ENCODE assay signal across 10 mouse cellular contexts in genomic region chr6:52638471-52639185, GRCm38 (mm10). TPM values are rescaled to one million over a fixed set of nuclear protein-coding genes. Genes with fewer than 3 reads are reported as not detected.
A peak's percentile ranks its signal among the peaks of the same experiment; 100 is the strongest.
DNase-seq lines count a peak whose midpoint lies in the region; ATAC-seq and TF ChIP-seq lines count a peak whose summit lies in the region.
"Had no signal": no experiment of that assay in that cellular context is flagged by ENCODE, and none has a peak within 500 bp of the region (broad histone marks: within the 10 kb centered on the region; RNA-seq: fewer than 3 reads in every experiment).

No protein-coding gene starts in this region.

- peaks cover 26% of the 10 kb centered on the region for H3K4me1 ChIP-seq in forebrain, embryonic 10.5 days
- H3K4me1 ChIP-seq in forebrain, embryonic 11.5 days (replicated peaks; ENCODE audit: control insufficient read depth, insufficient read depth, low read length): 0 out of 2 replicates have a peak, but pooled peaks cover 2% of the 10 kb centered on the region
- H3K4me1 ChIP-seq in lung, embryonic 14.5 days (ENCODE audit: insufficient read depth): no peaks in the 10 kb centered on the region; the same call in 1 of the 2 replicates
- H3K4me1 ChIP-seq in intestine, embryonic 16.5 days (ENCODE audit: control insufficient read depth, insufficient read depth, low read length): peaks cover 2% of the 10 kb centered on the region; the same call in 1 of the 2 replicates
- peaks cover 35% of the 10 kb centered on the region for H3K4me1 ChIP-seq in neural tube, embryonic 13.5 days (replicated peaks)

- H3K27ac ChIP-seq in forebrain, embryonic 10.5 days: no peak overlapping the region
- H3K27ac ChIP-seq in forebrain, embryonic 11.5 days (ENCODE audit: low read depth, low read length): no peak overlapping the region
- no peak overlapping the region for H3K27ac ChIP-seq in lung, embryonic 14.5 days (ENCODE audit: low read depth)
- H3K27ac ChIP-seq in intestine, embryonic 16.5 days (ENCODE audit: low read length): no peak overlapping the region
- no peak overlapping the region for H3K27ac ChIP-seq in neural tube, embryonic 13.5 days (replicated peaks)

- H3K27me3 ChIP-seq in forebrain, embryonic 10.5 days (ENCODE audit: poor library complexity, severe bottlenecking): no peaks in the 10 kb centered on the region
- no peaks in the 10 kb centered on the region for H3K27me3 ChIP-seq in forebrain, embryonic 11.5 days (ENCODE audit: control insufficient read depth, insufficient read depth, low read length)
- no peaks in the 10 kb centered on the region for H3K27me3 ChIP-seq in lung, embryonic 14.5 days (ENCODE audit: insufficient read depth, low read length)
- H3K27me3 ChIP-seq in intestine, embryonic 16.5 days (replicated peaks; ENCODE audit: control insufficient read depth, insufficient read depth, low read length): no peaks in the 10 kb centered on the region
- H3K27me3 ChIP-seq in neural tube, embryonic 13.5 days: no peaks in the 10 kb centered on the region

- DNase-seq in forebrain, embryonic 10.5 days (ENCODE audit: extremely low spot score, low spot score): no peak
- no peak for DNase-seq in forebrain, embryonic 11.5 days (ENCODE audit: low spot score)
- DNase-seq in lung, embryonic 14.5 days: no peak
- no peak for DNase-seq in lung, postnatal 10 days
- no peak for DNase-seq in cerebellum, adult 11 months
- DNase-seq in gastrocnemius, postnatal 10 days: no peak
- DNase-seq: lung, adult 18-20 months; thymus, adult 18-20 months had no signal

- H3K4me2 ChIP-seq in forebrain, embryonic 11.5 days (ENCODE audit: low read depth, low read length, severe bottlenecking): no peak overlapping the region
- peak overlapping the region; percentile 76 for H3K4me2 ChIP-seq in lung, embryonic 14.5 days
- peak overlapping the region; percentile 76 for H3K4me2 ChIP-seq in intestine, embryonic 16.5 days (ENCODE audit: low read depth, low read length)
- H3K4me2 ChIP-seq in neural tube, embryonic 13.5 days: peak overlapping the region; percentile 79

- no peak overlapping the region for H3K9ac ChIP-seq in forebrain, embryonic 11.5 days (ENCODE audit: low read length)
- H3K9ac ChIP-seq in lung, embryonic 14.5 days: no peak overlapping the region
- H3K9ac ChIP-seq in intestine, embryonic 16.5 days (ENCODE audit: low read depth, low read length): no peak overlapping the region
- peak overlapping the region; percentile 84; the same call in 1 of the 2 replicates for H3K9ac ChIP-seq in neural tube, embryonic 13.5 days

- H3K36me3 ChIP-seq in forebrain, embryonic 10.5 days (replicated peaks): no peaks in the 10 kb centered on the region
- H3K36me3 ChIP-seq in forebrain, embryonic 11.5 days (ENCODE audit: control insufficient read depth, insufficient read depth, low read length): no peaks in the 10 kb centered on the region
- no peaks in the 10 kb centered on the region for H3K36me3 ChIP-seq in lung, embryonic 14.5 days (ENCODE audit: insufficient read depth)
- no peaks in the 10 kb centered on the region for H3K36me3 ChIP-seq in intestine, embryonic 16.5 days (ENCODE audit: control insufficient read depth, insufficient read depth, low read length)
- H3K36me3 ChIP-seq in neural tube, embryonic 13.5 days: no peaks in the 10 kb centered on the region

- ATAC-seq in forebrain, embryonic 11.5 days (replicated peaks; ENCODE audit: low FRiP score): no peak
- ATAC-seq in lung, embryonic 14.5 days (ENCODE audit: insufficient read depth): no peak
- no peak for ATAC-seq in intestine, embryonic 16.5 days
- ATAC-seq in neural tube, embryonic 13.5 days (ENCODE audit: low read depth): no peak

- no peak for TF ChIP-seq CTCF in lung, embryonic 14.5 days (IDR thresholded peaks at IDR 0.05; ENCODE audit: low read depth)

- WGBS in forebrain, embryonic 10.5 days: 91% methylated on average over 1 of the region's 1 CpGs
- WGBS in forebrain, embryonic 11.5 days: 88% methylated on average over 1 of the region's 1 CpGs
- WGBS in lung, embryonic 14.5 days: 61% methylated on average over 1 of the region's 1 CpGs
- 28% methylated on average over 1 of the region's 1 CpGs for WGBS in intestine, embryonic 16.5 days
- 88% methylated on average over 1 of the region's 1 CpGs for WGBS in neural tube, embryonic 13.5 days

- no peaks in the 10 kb centered on the region for H3K9me3 ChIP-seq in forebrain, embryonic 10.5 days
- H3K9me3 ChIP-seq in forebrain, embryonic 11.5 days (ENCODE audit: control insufficient read depth, low read length): no peaks in the 10 kb centered on the region
- no peaks in the 10 kb centered on the region for H3K9me3 ChIP-seq in lung, embryonic 14.5 days (ENCODE audit: low read depth, low read length)
- no peaks in the 10 kb centered on the region for H3K9me3 ChIP-seq in intestine, embryonic 16.5 days (ENCODE audit: control insufficient read depth, low read length)
- H3K9me3 ChIP-seq in neural tube, embryonic 13.5 days: no peaks in the 10 kb centered on the region

- peak overlapping the region; percentile 84; the same call in 1 of the 2 replicates for H3K4me3 ChIP-seq in forebrain, embryonic 10.5 days
- no peak overlapping the region for H3K4me3 ChIP-seq in forebrain, embryonic 11.5 days (ENCODE audit: low read depth, low read length)
- H3K4me3 ChIP-seq in lung, embryonic 14.5 days (ENCODE audit: low read depth, low read length): peak overlapping the region; percentile 82
- H3K4me3 ChIP-seq in intestine, embryonic 16.5 days (ENCODE audit: low read length): peak overlapping the region; percentile 70
- H3K4me3 ChIP-seq in neural tube, embryonic 13.5 days: peak overlapping the region; percentile 74

RNA-seq across cellular contexts. Expression of gene Hibadh, which starts 1.6 kb away (rescaled TPM):
- polyA plus RNA-seq in forebrain, embryonic 10.5 days (2016; fragmentation: Nextera tagmentation; extraction: Ambion mirVana): 70.6 and 75.5 TPM in 2 replicates
- 42.0 and 44.0 TPM in 2 replicates for polyA plus RNA-seq in forebrain, embryonic 11.5 days (2014; fragmentation: Nextera tagmentation; extraction: Ambion mirVana)
- polyA plus RNA-seq in lung, embryonic 14.5 days (2014; fragmentation: Nextera tagmentation; extraction: Ambion mirVana): 54.1 and 56.8 TPM in 2 replicates
- 148 and 151 TPM in 2 replicates for polyA plus RNA-seq in intestine, embryonic 16.5 days (2015; fragmentation: Nextera tagmentation; extraction: Ambion mirVana)
- 62.7 and 63.4 TPM in 2 replicates for polyA plus RNA-seq in neural tube, embryonic 13.5 days (2015; fragmentation: Nextera tagmentation; extraction: Ambion mirVana)
- total RNA-seq in gastrocnemius, postnatal 10 days (2021): 10 to 100 TPM; 81.3 to 91.6 TPM
